Mouse (Mus musculus): ENCODE data around the gene Srsf3. TPM values are rescaled to one million over a fixed set of nuclear protein-coding genes. Genes with fewer than 3 reads are reported as not detected.
"Not testable (repeated sequence)": the region's sequence is repeated elsewhere in the genome, so short reads cannot be mapped to it uniquely, and the experiment has no call there.

Srsf3 gene
- 372 and 377 TPM in 2 replicates for polyA plus RNA-seq (2016; fragmentation: Nextera tagmentation; extraction: Ambion mirVana)

DNA sequence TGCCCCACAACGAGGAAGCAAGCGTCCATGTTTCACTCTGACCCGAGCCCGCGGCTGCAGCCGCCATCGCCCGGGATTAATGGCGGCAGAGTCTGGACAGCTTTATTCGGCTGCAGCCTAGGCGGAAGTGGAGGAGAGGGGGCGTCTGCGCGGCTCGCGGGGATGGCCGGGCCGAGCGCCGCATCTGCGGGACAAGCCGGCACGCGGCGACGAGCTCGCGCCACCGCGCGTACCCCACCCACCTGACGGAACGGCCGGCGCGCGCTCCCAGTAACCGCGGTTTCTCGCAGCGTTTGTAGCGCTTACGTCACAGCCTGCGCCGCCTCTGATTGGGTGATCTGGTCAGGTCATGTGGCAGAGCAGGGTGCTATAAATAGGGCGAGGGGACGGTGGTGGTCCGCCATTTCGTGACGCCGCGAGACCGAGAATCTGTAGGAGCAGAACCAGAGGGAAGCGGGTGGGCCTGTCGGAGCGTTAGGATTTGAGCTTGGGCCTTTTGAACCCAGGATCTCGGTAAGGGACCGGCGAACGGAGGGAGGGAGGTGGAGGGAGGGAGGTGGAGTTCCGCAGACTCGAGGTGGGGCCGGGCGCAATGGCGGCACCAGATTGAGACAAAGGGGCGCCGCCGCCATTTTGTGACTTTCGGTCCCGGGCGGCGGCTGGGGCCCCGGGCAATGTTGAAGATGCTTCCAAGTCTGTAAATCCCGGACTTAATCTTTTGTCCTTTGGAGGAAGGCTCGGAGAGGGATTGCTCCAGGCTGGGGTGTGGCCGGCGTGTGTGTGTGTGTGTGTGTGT is at the start of gene Srsf3:
TSS of gene Srsf3 (plus strand) at position 355 of the 796 bp plus-strand sequence.
- peak; percentile 92 for ATAC-seq
- Histone ChIP-seq H3K36me3 (peaks cover 38% of the 10 kb centered on the region), H3K4me3 (peak within 1 kb of the TSS; percentile 77), H3K9ac (peak within 1 kb of the TSS; percentile 95), H3K27ac (peak within 1 kb of the TSS; percentile 96), H3K27me3 (replicated peaks) (no peaks in the 10 kb centered on the region; the same call in 1 of the 2 replicates), H3K4me2 (peak within 1 kb of the TSS; percentile 89), H3K9me3 (replicated peaks) (no peaks in the 10 kb centered on the region), H3K4me1 (peaks cover 41% of the 10 kb centered on the region)
- under 1% methylated on average over 77 of the region's 77 CpGs for WGBS (ENCODE audit: insufficient replicate concordance)

DNA sequence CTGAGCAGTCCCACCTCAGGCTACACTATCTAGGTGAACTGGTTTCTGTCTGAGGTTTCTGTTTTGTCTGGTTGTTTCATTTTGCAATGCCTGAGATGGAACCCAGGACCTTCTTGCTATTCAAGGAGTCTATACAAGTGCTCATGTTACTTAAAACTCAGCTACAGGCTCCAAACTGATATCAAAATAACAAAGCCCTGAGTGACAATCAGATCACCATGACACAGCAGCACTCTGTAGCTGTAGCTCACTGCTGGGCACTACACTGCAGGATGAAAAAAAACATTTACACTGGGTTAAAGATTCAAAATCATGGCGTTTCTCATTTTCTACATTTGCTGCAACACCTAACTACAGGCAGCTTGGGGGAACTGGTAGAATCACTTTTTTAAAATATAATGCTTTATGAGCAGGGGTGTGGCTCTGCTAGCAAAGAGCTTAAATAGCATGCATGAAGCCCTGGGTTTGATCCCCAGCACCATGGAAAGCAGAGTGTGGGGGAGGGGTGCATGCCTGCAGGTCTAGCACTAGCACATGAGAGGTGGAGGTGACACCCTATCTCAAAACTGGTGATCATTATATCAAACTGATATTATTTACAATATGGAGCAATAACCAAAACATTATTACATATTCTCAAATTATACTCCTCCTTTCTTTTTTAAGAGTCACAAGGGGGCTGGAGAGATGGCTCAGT is 47.6 kb upstream of the Srsf3 start:
- H3K36me3 ChIP-seq, result peaks cover 91% of the 10 kb centered on the region
- H3K4me1 ChIP-seq, result 0 out of 2 replicates have a peak, but pooled peaks cover 3% of the 10 kb centered on the region
- no peak overlapping the region for H3K27ac ChIP-seq
- H3K27me3 ChIP-seq (replicated peaks), result no peaks in the 10 kb centered on the region
- H3K9me3 ChIP-seq (replicated peaks), result no peaks in the 10 kb centered on the region
- WGBS (ENCODE audit: insufficient replicate concordance), result 91% methylated on average over 1 of the region's 1 CpGs
- no peak overlapping the region for H3K4me3 ChIP-seq
- no peak overlapping the region for H3K9ac ChIP-seq
- no peak overlapping the region for H3K4me2 ChIP-seq
- ATAC-seq, result no peak

DNA sequence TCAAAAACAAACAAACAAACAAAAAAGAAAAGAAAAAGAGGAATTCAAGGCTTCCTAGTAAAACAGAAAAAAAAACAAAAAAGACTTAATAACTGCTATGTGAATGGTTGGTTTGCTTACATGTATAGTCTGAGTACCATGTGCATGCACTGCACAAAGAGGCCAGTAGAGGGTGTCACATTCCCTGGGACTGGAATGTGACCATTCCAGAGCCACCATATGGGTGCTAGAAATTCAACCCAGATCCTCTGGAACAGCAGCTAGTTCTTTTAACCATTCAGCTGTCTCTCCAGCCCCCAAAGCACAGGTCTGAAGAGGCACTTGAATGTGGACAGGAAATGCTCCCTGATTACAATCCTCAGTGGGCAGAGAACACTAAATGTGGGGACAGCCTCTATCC is 45.6 kb upstream of the Srsf3 start:
- Histone ChIP-seq H3K4me3 (no peak overlapping the region), H3K27me3 (replicated peaks) (no peaks in the 10 kb centered on the region), H3K36me3 (peaks cover 96% of the 10 kb centered on the region), H3K4me1 (peaks cover 8% of the 10 kb centered on the region; the same call in 1 of the 2 replicates), H3K9me3 (replicated peaks) (no peaks in the 10 kb centered on the region), H3K9ac (no peak overlapping the region), H3K4me2 (no peak overlapping the region), H3K27ac (no peak overlapping the region)
- ATAC-seq, result no peak

DNA sequence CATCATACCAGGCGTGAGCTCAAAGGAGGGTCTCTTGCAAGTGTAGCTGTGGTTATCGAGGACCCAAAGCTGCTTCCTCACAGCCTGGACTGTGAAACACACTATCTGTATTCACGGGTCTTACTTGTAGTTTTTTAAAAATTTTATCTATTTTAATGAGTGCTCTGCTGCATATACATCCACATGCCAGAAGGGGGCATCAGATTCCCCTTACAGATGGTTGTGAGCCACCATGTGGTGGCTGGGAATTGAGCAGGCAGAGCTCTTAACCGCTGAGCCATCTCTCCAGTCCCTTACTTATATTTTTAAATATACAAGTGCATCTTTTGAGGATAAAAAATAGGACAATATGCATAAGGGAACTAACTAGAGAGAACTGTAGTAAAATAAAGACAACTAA is 44.7 kb upstream of the Srsf3 start:
- Histone ChIP-seq H3K4me3 (no peak overlapping the region), H3K27me3 (replicated peaks) (no peaks in the 10 kb centered on the region), H3K36me3 (peaks cover 93% of the 10 kb centered on the region), H3K4me1 (peaks cover 9% of the 10 kb centered on the region; the same call in 1 of the 2 replicates), H3K9ac (no peak overlapping the region), H3K9me3 (replicated peaks) (no peaks in the 10 kb centered on the region), H3K27ac (no peak overlapping the region), H3K4me2 (no peak overlapping the region)
- ATAC-seq, result no peak
- 46% methylated on average over 4 of the region's 4 CpGs for WGBS (ENCODE audit: insufficient replicate concordance)

DNA sequence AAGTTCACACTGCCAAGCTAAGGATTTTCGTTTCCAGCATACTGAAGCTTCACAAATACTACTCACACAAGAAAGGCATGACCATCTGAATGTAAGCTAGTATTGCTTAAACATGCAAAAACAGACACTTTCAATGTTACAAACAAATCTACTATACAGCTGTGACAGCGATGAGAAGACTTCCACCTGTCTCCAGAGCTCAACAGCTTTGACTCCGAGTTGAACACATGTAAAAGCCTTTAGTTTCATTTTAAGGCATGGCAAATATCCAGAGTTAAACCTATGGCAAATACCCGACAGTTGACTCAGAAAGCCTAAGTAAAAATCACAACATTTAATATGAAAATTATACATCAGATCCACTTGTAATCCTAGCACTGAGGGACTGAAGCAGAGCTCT is 44.1 kb upstream of the Srsf3 start:
- Histone ChIP-seq H3K4me3 (no peak overlapping the region), H3K4me2 (no peak overlapping the region), H3K4me1 (peaks cover 6% of the 10 kb centered on the region; the same call in 1 of the 2 replicates), H3K9ac (no peak overlapping the region), H3K9me3 (replicated peaks) (no peaks in the 10 kb centered on the region), H3K27ac (no peak overlapping the region), H3K36me3 (peaks cover 87% of the 10 kb centered on the region), H3K27me3 (replicated peaks) (no peaks in the 10 kb centered on the region)
- 81% methylated on average over 4 of the region's 4 CpGs for WGBS (ENCODE audit: insufficient replicate concordance)
- ATAC-seq, result no peak

DNA sequence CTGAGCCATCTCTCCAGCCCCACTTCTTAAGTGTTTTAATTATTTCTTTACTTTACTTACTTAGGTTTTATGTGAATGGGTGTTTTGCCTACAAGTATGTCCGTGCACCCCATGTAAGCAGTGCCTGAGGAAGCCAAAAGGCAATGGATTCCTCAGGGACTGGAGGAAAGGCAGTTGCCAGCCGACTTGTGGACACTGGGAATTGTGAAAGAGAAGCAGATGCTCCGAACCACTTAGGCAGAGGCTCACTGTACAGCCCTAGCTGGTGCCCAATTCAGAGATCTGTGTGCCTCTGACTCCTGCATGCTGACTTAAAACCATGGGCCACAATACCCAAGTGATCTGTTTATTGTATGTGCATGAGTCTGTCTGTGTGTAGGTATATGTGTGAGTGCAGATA is 43.4 kb upstream of the Srsf3 start:
- no peak overlapping the region for H3K4me3 ChIP-seq
- H3K9ac ChIP-seq, result no peak overlapping the region
- H3K27ac ChIP-seq, result no peak overlapping the region
- H3K27me3 ChIP-seq (replicated peaks), result no peaks in the 10 kb centered on the region
- peaks cover 82% of the 10 kb centered on the region for H3K36me3 ChIP-seq
- peaks cover 6% of the 10 kb centered on the region; the same call in 1 of the 2 replicates for H3K4me1 ChIP-seq
- H3K4me2 ChIP-seq, result no peak overlapping the region
- ATAC-seq, result no peak
- H3K9me3 ChIP-seq (replicated peaks), result no peaks in the 10 kb centered on the region
- WGBS (ENCODE audit: insufficient replicate concordance), result 79% methylated on average over 3 of the region's 3 CpGs

DNA sequence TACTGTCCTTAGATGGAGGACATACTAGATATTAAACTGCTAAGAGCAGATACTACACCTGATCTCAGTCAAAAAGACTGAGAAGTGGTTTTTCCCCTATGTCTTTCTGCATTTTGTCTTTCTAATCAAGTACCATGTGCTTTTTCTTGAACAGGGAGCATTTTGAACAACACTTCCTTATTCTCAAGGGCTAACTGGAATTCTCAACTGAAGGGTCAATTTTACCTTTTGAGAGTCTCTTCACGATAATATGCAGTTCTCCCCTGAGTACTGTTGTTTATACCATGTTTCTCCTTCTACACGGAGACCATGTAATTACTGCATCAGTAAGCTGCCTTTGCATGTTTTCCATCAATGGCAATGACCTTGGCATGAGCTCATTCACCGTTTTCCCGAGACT is 42.4 kb upstream of the Srsf3 start:
- H3K4me2 ChIP-seq, result no peak overlapping the region
- H3K9me3 ChIP-seq (replicated peaks), result no peaks in the 10 kb centered on the region
- no peak overlapping the region for H3K4me3 ChIP-seq
- H3K36me3 ChIP-seq, result peaks cover 83% of the 10 kb centered on the region
- no peak overlapping the region for H3K27ac ChIP-seq
- 74% methylated on average over 4 of the region's 4 CpGs for WGBS (ENCODE audit: insufficient replicate concordance)
- H3K4me1 ChIP-seq, result peaks cover 6% of the 10 kb centered on the region; the same call in 1 of the 2 replicates
- no peak overlapping the region for H3K9ac ChIP-seq
- H3K27me3 ChIP-seq (replicated peaks), result no peaks in the 10 kb centered on the region
- no peak for ATAC-seq

DNA sequence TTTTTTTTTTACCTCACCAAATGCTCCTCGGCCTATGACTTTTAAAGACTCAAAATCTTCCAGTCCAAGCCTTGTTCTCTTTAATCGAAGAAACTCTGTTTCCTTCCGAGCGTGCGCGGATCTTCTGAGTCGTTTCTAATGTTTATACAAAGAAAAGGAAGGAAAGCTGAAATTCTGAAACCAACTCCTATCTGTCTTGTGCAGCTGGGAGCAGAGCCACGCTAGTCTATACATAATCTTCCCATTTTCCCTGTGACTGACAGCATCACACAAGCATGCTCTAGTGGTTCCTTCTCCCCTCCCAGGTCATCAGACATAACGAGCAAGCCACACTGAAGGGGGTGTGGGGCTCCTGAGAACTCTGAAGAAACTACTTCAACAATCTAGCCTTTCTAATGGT is 41.1 kb upstream of the Srsf3 start:
- whole genome bisulfite sequencing (ENCODE audit: insufficient replicate concordance), result 68% methylated on average over 9 of the region's 9 CpGs
- peaks cover 82% of the 10 kb centered on the region for H3K36me3 ChIP-seq
- no peaks in the 10 kb centered on the region for H3K27me3 ChIP-seq (replicated peaks)
- peak overlapping the region; percentile 45 for H3K27ac ChIP-seq
- ATAC-seq, result no peak
- H3K9ac ChIP-seq, result no peak overlapping the region
- no peak overlapping the region for H3K4me2 ChIP-seq
- H3K4me3 ChIP-seq, result no peak overlapping the region
- H3K4me1 ChIP-seq, result peaks cover 6% of the 10 kb centered on the region; the same call in 1 of the 2 replicates
- H3K9me3 ChIP-seq (replicated peaks), result no peaks in the 10 kb centered on the region

DNA sequence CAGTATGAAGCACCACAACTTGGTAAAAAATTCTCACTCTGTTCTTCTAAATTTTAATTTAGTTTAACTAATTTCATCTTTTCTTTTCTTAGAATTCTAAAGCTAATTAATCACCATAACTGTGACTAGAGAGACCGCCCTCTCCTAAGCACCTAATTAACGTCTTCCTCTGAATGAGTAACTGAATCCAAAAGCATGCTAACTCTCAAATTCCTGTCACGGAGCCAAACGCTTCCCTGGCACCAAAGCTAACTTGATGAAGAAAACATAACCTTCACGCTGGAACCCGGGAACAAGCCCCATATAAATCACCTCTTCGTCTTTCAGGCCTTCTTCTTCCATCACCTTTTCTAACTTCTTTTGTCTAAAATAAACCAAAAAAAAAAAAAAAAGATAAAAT is 40.3 kb upstream of the Srsf3 start:
- Histone ChIP-seq H3K36me3 (peaks cover 82% of the 10 kb centered on the region), H3K9me3 (replicated peaks) (no peaks in the 10 kb centered on the region), H3K4me1 (peaks cover 6% of the 10 kb centered on the region; the same call in 1 of the 2 replicates), H3K27me3 (replicated peaks) (no peaks in the 10 kb centered on the region), H3K9ac (no peak overlapping the region), H3K4me3 (no peak overlapping the region), H3K4me2 (no peak overlapping the region), H3K27ac (no peak overlapping the region)
- no peak for ATAC-seq
- 83% methylated on average over 7 of the region's 7 CpGs for WGBS (ENCODE audit: insufficient replicate concordance)

DNA sequence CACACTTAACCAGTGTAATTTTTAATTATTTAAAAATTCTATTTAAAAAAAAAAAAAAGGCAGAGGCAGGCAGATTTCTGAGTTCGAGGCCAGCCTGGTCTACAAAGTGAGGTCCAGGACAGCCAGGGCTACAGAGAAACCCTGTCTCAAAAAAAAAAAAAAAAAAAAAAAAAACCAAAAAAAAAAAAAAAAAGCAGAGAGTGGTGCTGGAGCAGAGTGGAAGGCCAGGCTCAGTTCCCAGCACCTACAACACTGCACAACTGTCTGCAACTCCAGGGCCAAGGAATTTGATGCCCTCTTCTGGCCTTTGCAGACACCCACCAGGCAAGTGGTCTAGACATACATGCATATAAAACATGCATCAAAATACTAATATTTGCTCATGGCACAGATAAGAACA is 39.4 kb upstream of the Srsf3 start:
- H3K9me3 ChIP-seq (replicated peaks); ATAC-seq; H3K4me1 ChIP-seq; H3K27ac ChIP-seq; H3K9ac ChIP-seq; H3K4me3 ChIP-seq; H3K27me3 ChIP-seq (replicated peaks); H3K4me2 ChIP-seq: not testable (repeated sequence)
- H3K36me3 ChIP-seq, result peaks cover 81% of the 10 kb centered on the region
- 86% methylated on average over 1 of the region's 1 CpGs for WGBS (ENCODE audit: insufficient replicate concordance)

DNA sequence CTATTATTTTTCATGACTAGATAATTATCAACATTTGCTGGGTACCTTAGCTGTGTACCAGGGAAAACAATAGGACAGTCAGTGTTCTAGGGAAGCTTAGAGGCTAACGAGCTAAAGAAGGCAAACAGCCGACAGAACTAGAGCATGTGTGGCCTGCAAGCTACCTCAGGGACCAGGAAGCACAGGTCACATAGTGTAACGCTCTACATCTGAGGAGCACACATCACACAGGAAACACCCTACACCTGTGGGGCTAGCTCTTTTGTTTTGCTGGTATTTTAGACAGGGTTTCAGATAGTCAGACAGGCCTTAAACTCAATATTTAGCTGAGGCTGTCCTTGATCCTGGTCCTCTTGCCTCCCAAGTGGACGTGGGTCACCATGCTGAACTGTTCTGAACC is 37.8 kb upstream of the Srsf3 start:
- ATAC-seq, result no peak
- Histone ChIP-seq H3K4me1 (peaks cover 6% of the 10 kb centered on the region; the same call in 1 of the 2 replicates), H3K9ac (no peak overlapping the region), H3K4me3 (no peak overlapping the region), H3K9me3 (replicated peaks) (no peaks in the 10 kb centered on the region), H3K4me2 (no peak overlapping the region), H3K27ac (no peak overlapping the region), H3K36me3 (peaks cover 82% of the 10 kb centered on the region), H3K27me3 (replicated peaks) (no peaks in the 10 kb centered on the region)
- 85% methylated on average over 4 of the region's 4 CpGs for WGBS (ENCODE audit: insufficient replicate concordance)

DNA sequence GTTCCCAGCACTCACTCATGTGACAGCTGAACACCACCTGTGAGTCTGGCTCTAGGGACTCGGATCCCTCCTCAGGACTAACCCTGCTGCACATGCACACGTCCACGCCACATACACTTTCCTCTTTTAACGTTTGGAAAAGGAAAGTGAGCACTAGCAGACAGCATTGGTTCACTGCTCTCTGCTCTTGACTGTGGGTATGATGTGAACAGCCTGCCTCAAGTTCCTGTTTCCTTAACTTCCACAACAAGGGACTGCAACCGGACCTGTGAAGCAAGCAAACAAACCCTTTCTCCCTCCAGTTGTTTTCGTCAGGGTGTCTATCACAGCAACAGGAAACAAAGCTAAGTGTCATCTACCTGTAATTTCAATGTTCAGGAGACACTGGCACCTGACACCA is 32.0 kb upstream of the Srsf3 start:
- H3K27ac ChIP-seq, result no peak overlapping the region
- H3K9ac ChIP-seq, result no peak overlapping the region
- peaks cover 61% of the 10 kb centered on the region for H3K36me3 ChIP-seq
- H3K9me3 ChIP-seq (replicated peaks), result no peaks in the 10 kb centered on the region
- ATAC-seq, result no peak
- H3K4me2 ChIP-seq, result no peak overlapping the region
- H3K4me1 ChIP-seq, result peaks cover 24% of the 10 kb centered on the region
- no peaks in the 10 kb centered on the region for H3K27me3 ChIP-seq (replicated peaks)
- H3K4me3 ChIP-seq, result no peak overlapping the region
- WGBS (ENCODE audit: insufficient replicate concordance), result 73% methylated on average over 6 of the region's 6 CpGs
